Mouse (Mus musculus) heart, embryonic 13.5 days (tissue): ENCODE measurements around the gene Ppib. TPM values are rescaled to one million over a fixed set of nuclear protein-coding genes. Genes with fewer than 3 reads are reported as not detected.

ENCODE experiments used
- ATAC-seq: fragments of 200-750 bp; cut with Nextera tagmentation; 2 replicates; pipeline ENCODE4 v1.8.0; 2017; ENCODE audit warnings: moderate TSS enrichment; ENCODE audit not compliant: insufficient number of reproducible peaks, low FRiP score, low TSS enrichment; ENCODE audit errors: extremely low read depth
- H3K27ac ChIP-seq: fragments of 300-500 bp; sonication (generic); replicated peaks from 2 replicates; pipeline ENCODE4 v1.5.1; 2015; ENCODE audit warnings: moderate library complexity, mild to moderate bottlenecking, inconsistent platforms
- H3K27me3 ChIP-seq: fragments of 300-500 bp; sonication (generic); replicated peaks from 2 replicates; pipeline ENCODE4 v1.6.1; 2015; ENCODE audit warnings: mild to moderate bottlenecking, inconsistent platforms
- H3K36me3 ChIP-seq: fragments of 300-500 bp; sonication (generic); 2 replicates; pipeline ENCODE4 v1.6.1; 2015; ENCODE audit warnings: mild to moderate bottlenecking, inconsistent platforms
- H3K4me1 ChIP-seq: fragments of 300-500 bp; sonication (generic); 2 replicates; pipeline ENCODE4 v1.6.1; 2015; ENCODE audit warnings: inconsistent platforms
- H3K4me2 ChIP-seq: fragments of 300-500 bp; sonication (generic); 2 replicates; pipeline ENCODE4 v1.6.1; 2015; ENCODE audit warnings: inconsistent platforms, mild to moderate bottlenecking, moderate library complexity
- H3K4me3 ChIP-seq: fragments of 300-500 bp; sonication (generic); 2 replicates; pipeline ENCODE4 v1.5.1; 2015; ENCODE audit warnings: moderate library complexity, mild to moderate bottlenecking, inconsistent platforms
- H3K9ac ChIP-seq: fragments of 300-500 bp; sonication (generic); 2 replicates; pipeline ENCODE4 v1.6.1; 2015; ENCODE audit warnings: inconsistent platforms, mild to moderate bottlenecking, moderate library complexity
- H3K9me3 ChIP-seq: fragments of 300-500 bp; sonication (generic); 2 replicates; pipeline ENCODE4 v1.6.1; 2016; ENCODE audit warnings: inconsistent platforms
- WGBS: fragments of 180-500 bp; shearing (Covaris S2); methylation state at CpG from one replicate; pipeline ENCODE4 v1.1.7; 2015; ENCODE audit warnings: mixed read lengths; 5-methylcytosine and 5-hydroxymethylcytosine counted together
- polyA plus RNA-seq: library from polyadenylated mRNA; unstranded; fragments of >200 nt; fragmentation: Nextera tagmentation; extraction: Ambion mirVana; gene quantifications from 2 replicates; pipeline ENCODE4 v1.2.1, GENCODE M21; 2015

The Ppib gene
- polyA plus RNA-seq, 1 experiment from 2014 or later, result 372 TPM

- H3K9me3 ChIP-seq, result no peaks in the 10 kb centered on the region
Observed at GRCm38 (mm10) chr9:66102668-66103067, 42.6 kb downstream of the Ppib start.

GRCm38 (mm10) chr9:66104601-66105000 lies 44.6 kb downstream of the Ppib start:
- no peaks in the 10 kb centered on the region for H3K4me1 ChIP-seq
- ATAC-seq, result no peak
- no peaks in the 10 kb centered on the region for H3K9me3 ChIP-seq
- H3K27me3 ChIP-seq, result no peaks in the 10 kb centered on the region
- no peak overlapping the region for H3K4me2 ChIP-seq
- H3K36me3 ChIP-seq, result peaks cover 95% of the 10 kb centered on the region
- H3K4me3 ChIP-seq, result no peak overlapping the region
- H3K9ac ChIP-seq, result no peak overlapping the region
- no peak overlapping the region for H3K27ac ChIP-seq
- 87% methylated on average over 4 of the region's 4 CpGs for WGBS

More at GRCm38 (mm10) chr9:66102668-66103067, 42.6 kb downstream of the Ppib start:
- Histone ChIP-seq H3K4me1 (no peaks in the 10 kb centered on the region), H3K27me3 (no peaks in the 10 kb centered on the region), H3K4me3 (no peak overlapping the region), H3K27ac (no peak overlapping the region), H3K4me2 (no peak overlapping the region), H3K36me3 (peaks cover 89% of the 10 kb centered on the region), H3K9ac (no peak overlapping the region)
- WGBS, result 91% methylated on average over 6 of the region's 6 CpGs
- no peak for ATAC-seq

- ATAC-seq, result no peak
- H3K36me3 ChIP-seq, result peaks cover 96% of the 10 kb centered on the region
- 84% methylated on average over 8 of the region's 8 CpGs for WGBS
- no peak overlapping the region for H3K4me2 ChIP-seq
- no peaks in the 10 kb centered on the region for H3K4me1 ChIP-seq
- H3K9ac ChIP-seq, result no peak overlapping the region
- no peaks in the 10 kb centered on the region for H3K9me3 ChIP-seq
- H3K27ac ChIP-seq, result no peak overlapping the region
- no peak overlapping the region for H3K4me3 ChIP-seq
- H3K27me3 ChIP-seq, result no peaks in the 10 kb centered on the region
Observed at GRCm38 (mm10) chr9:66105168-66105567, 45.1 kb downstream of the Ppib start.

- WGBS, result 88% methylated on average over 1 of the region's 1 CpGs
Observed at GRCm38 (mm10) chr9:66109574-66109973, 49.6 kb downstream of the Ppib start.

GRCm38 (mm10) chr9:66110126-66110525 lies 50.1 kb downstream of the Ppib start:
- no peaks in the 10 kb centered on the region for H3K27me3 ChIP-seq
- H3K27ac ChIP-seq, result no peak overlapping the region
- H3K4me3 ChIP-seq, result no peak overlapping the region
- H3K36me3 ChIP-seq, result peaks cover 72% of the 10 kb centered on the region
- H3K9me3 ChIP-seq, result no peaks in the 10 kb centered on the region
- 67% methylated on average over 8 of the region's 8 CpGs for WGBS
- H3K4me1 ChIP-seq, result peaks cover 4% of the 10 kb centered on the region; the same call in 1 of the 2 replicates
- ATAC-seq, result no peak
- H3K4me2 ChIP-seq, result no peak overlapping the region
- H3K9ac ChIP-seq, result no peak overlapping the region

More at GRCm38 (mm10) chr9:66109574-66109973, 49.6 kb downstream of the Ppib start:
- H3K4me2 ChIP-seq, result no peak overlapping the region
- H3K36me3 ChIP-seq, result peaks cover 72% of the 10 kb centered on the region
- H3K4me3 ChIP-seq, result no peak overlapping the region
- H3K4me1 ChIP-seq, result peaks cover 4% of the 10 kb centered on the region; the same call in 1 of the 2 replicates
- H3K27me3 ChIP-seq, result no peaks in the 10 kb centered on the region
- no peak overlapping the region for H3K9ac ChIP-seq
- H3K9me3 ChIP-seq, result no peaks in the 10 kb centered on the region
- ATAC-seq, result no peak
- no peak overlapping the region for H3K27ac ChIP-seq

GRCm38 (mm10) chr9:66110611-66111379 lies 50.8 kb downstream of the Ppib start:
- no peak for ATAC-seq
- no peak overlapping the region for H3K4me2 ChIP-seq
- no peaks in the 10 kb centered on the region for H3K9me3 ChIP-seq
- no peaks in the 10 kb centered on the region for H3K27me3 ChIP-seq
- peaks cover 71% of the 10 kb centered on the region for H3K36me3 ChIP-seq
- WGBS, result 85% methylated on average over 8 of the region's 8 CpGs
- peaks cover 4% of the 10 kb centered on the region; the same call in 1 of the 2 replicates for H3K4me1 ChIP-seq
- no peak overlapping the region for H3K27ac ChIP-seq
- H3K9ac ChIP-seq, result no peak overlapping the region
- no peak overlapping the region for H3K4me3 ChIP-seq

- H3K36me3 ChIP-seq, result peaks cover 37% of the 10 kb centered on the region
- no peak overlapping the region for H3K9ac ChIP-seq
- H3K4me1 ChIP-seq, result peaks cover 4% of the 10 kb centered on the region; the same call in 1 of the 2 replicates
- no peak overlapping the region for H3K27ac ChIP-seq
- WGBS, result 81% methylated on average over 3 of the region's 3 CpGs
- no peaks in the 10 kb centered on the region for H3K27me3 ChIP-seq
- H3K4me3 ChIP-seq, result no peak overlapping the region
- no peaks in the 10 kb centered on the region for H3K9me3 ChIP-seq
- no peak for ATAC-seq
- H3K4me2 ChIP-seq, result no peak overlapping the region
Observed at GRCm38 (mm10) chr9:66114341-66114740, 54.3 kb downstream of the Ppib start.

Other genes starting within 250 kb of the Ppib start
- 4.9 and 5.9 TPM in 2 replicates for gene Zfp609, start 232.7 kb upstream of the Ppib start, polyA plus RNA-seq
- gene Pclaf, start 170.0 kb upstream of the Ppib start, polyA plus RNA-seq, result 99.5 and 114 TPM in 2 replicates
- gene Trip4, start 151.4 kb upstream of the Ppib start, polyA plus RNA-seq, result 21.3 and 22.4 TPM in 2 replicates
- 12.0 and 12.5 TPM in 2 replicates for gene Csnk1g1, start 151.3 kb upstream of the Ppib start, polyA plus RNA-seq
- 2.3 and 3.0 TPM in 2 replicates for gene Snx22, start 9.5 kb downstream of the Ppib start, polyA plus RNA-seq
- gene Snx1, start 66.4 kb downstream of the Ppib start, polyA plus RNA-seq, result 59.6 and 65.8 TPM in 2 replicates
- gene Ciao2a, start 66.4 kb downstream of the Ppib start, polyA plus RNA-seq, result 152 and 172 TPM in 2 replicates
- gene Dapk2, start 98.0 kb downstream of the Ppib start, polyA plus RNA-seq, result 4.5 and 4.6 TPM in 2 replicates